Mouse (Mus musculus) megakaryocyte, embryonic 14.5 days (primary cell): ENCODE measurements around the gene Wfdc15a. TPM values are rescaled to one million over a fixed set of nuclear protein-coding genes. Genes with fewer than 3 reads are reported as not detected.

Experiments
- H3K27me3 ChIP-seq: replicated peaks from 2 replicates; pipeline ENCODE3; 2012; ENCODE audit warnings: inconsistent platforms
- H3K36me3 ChIP-seq: replicated peaks from 2 replicates; pipeline ENCODE3; 2012; ENCODE audit warnings: low read length, inconsistent platforms, mixed read lengths
- H3K4me1 ChIP-seq: 2 replicates; pipeline ENCODE4 v1.6.1; 2012; ENCODE audit warnings: inconsistent platforms
- H3K4me3 ChIP-seq: replicated peaks from 2 replicates; pipeline ENCODE3; 2012; ENCODE audit warnings: moderate library complexity, mild to moderate bottlenecking, inconsistent platforms
- H3K9me3 ChIP-seq: 2 replicates; pipeline ENCODE4 v1.6.1; 2012; ENCODE audit warnings: inconsistent platforms
- FLI1 ChIP-seq: IDR thresholded peaks from 2 replicates; pipeline ENCODE4 v1.6.1; 2012; ENCODE audit warnings: low read length, inconsistent platforms, mixed read lengths
- GATA1 ChIP-seq: IDR thresholded peaks from 3 replicates; pipeline ENCODE4 v1.6.1; 2012; ENCODE audit warnings: mixed read lengths, low read length, inconsistent platforms, borderline replicate concordance
- polyA plus RNA-seq: library from polyadenylated mRNA; stranded (reverse); fragments of >175 nt; gene quantifications from 2 replicates; pipeline ENCODE4 v1.2.3, GENCODE M21; 2012; ENCODE audit warnings: low replicate concordance; ENCODE audit not compliant: insufficient read depth

The Wfdc15a gene
- polyA plus RNA-seq, 1 experiment, result not detected

DNA sequence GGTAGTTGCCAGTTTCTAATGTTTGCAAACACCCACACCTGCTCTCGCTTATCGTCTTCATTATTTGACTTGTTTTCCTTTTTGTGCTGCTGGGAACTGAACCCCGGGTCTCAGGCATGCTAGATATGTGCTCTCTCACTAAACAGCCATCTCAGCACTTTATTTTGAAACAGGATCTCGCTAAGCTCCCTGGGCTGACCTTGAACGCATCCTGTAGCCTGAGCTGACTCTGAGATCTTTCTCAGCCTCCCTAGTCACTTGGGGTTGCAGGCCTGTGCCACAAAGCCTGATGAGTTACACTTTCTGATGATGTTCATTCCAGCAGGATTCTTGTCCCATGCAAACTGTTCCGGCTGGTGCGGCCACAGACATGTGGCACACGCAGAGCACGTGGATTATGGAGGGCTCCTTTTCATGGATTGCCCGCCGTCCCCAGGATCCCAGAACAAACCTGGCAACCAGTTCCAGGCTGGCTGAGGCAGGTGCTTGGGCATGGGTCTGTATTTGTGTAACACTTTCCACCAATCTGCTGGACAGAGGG is 38.3 kb downstream of the Wfdc15a start:
- Histone ChIP-seq H3K27me3 (peaks cover 42% of the 10 kb centered on the region), H3K36me3 (peaks cover 13% of the 10 kb centered on the region), H3K4me1 (no peaks in the 10 kb centered on the region), H3K9me3 (no peaks in the 10 kb centered on the region), H3K4me3 (no peak overlapping the region)
- TF ChIP-seq FLI1 (no peak), GATA1 (no peak)

DNA sequence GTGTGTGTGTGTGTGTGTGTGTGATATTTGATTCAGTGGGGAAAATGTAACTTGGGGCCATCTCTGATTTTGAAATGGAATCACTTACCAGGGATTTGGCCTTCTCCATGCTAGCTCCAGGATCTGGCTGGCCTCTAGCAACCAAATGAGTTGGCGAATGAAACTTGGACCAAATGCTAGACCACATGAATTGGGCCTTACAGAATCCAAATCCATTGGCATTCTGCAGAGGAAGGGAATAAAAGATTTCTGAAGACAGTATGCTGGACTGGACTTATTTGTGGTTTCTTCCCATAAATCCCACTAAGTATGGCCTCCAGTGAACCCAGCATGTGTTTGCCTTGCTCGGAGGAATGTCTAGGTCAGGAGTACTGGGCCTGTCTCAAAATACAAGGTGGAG is 41.1 kb downstream of the Wfdc15a start:
- H3K4me1 ChIP-seq, result no peaks in the 10 kb centered on the region
- no peak overlapping the region for H3K4me3 ChIP-seq
- H3K36me3 ChIP-seq, result peaks cover 40% of the 10 kb centered on the region
- TF ChIP-seq FLI1, result no peak
- TF ChIP-seq GATA1, result no peak
- no peaks in the 10 kb centered on the region for H3K9me3 ChIP-seq
- peaks cover 17% of the 10 kb centered on the region for H3K27me3 ChIP-seq

DNA sequence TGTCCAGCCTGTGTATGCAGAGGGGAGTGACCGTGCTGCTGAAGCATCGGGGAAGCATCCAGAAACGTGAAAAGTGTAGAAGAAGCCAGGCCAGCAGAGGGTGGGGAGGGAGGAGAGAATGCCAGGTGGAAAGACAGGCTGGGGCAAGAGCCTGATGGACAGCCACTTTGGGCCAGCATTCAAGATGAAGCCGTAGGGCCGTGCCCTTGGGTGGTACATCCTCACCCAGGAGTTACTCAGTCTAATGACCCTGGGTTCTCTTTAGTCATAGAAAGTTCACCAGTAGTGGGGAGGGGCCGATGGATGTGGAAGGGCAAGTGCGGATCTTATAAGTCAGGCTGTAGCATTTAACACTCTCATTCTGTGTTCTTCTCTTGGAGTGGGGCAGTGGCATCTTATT is 43.8 kb downstream of the Wfdc15a start:
- Histone ChIP-seq H3K4me3 (no peak overlapping the region), H3K4me1 (no peaks in the 10 kb centered on the region), H3K9me3 (no peaks in the 10 kb centered on the region), H3K27me3 (no peaks in the 10 kb centered on the region), H3K36me3 (peaks cover 67% of the 10 kb centered on the region)
- TF ChIP-seq FLI1, result no peak
- no peak for TF ChIP-seq GATA1

DNA sequence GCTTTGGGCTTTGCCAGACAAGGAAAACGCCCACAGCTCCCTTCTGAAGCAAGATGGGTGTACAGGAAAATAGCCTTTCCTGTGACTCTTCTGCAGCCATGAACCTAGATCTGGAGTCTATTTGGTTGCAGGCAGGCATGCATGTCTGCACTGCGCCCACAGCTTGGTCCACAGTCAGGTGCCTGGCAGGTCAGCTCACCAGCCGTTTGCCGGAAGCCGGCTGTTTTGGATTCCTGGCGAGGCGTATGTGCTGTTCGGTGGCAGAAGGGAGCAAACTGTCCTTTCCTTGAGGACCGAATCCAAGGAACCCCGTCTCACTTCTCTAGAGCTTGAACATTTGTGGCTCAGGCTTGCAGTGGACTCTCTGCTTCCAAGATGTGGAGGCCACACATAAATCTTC is 45.9 kb downstream of the Wfdc15a start:
- Histone ChIP-seq H3K36me3 (peaks cover 88% of the 10 kb centered on the region), H3K4me3 (no peak overlapping the region)
- TF ChIP-seq GATA1 (no peak), FLI1 (no peak)

DNA sequence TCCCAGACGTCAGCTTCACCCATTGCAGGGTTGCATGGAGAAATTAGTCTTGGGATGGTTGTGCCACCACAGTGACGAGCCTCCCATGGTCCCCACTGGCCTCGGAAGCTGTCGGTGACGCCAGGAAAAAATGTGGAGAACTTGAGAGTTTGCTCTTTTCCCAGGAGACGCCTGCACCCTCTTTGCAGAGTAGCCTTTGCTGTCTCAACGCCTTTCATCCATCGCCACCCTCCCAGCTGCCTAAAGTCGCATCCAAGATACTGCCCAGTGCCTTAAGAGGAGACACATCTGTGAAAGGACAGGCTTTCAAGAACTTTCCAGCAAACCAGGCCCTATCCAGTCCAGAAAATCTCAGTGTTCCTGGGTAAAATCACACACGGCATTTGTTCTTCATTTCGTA is 47.6 kb downstream of the Wfdc15a start:
- H3K9me3 ChIP-seq, result no peaks in the 10 kb centered on the region
- H3K27me3 ChIP-seq, result no peaks in the 10 kb centered on the region
- peaks cover 6% of the 10 kb centered on the region; the same call in 1 of the 2 replicates for H3K4me1 ChIP-seq
- peaks cover 99% of the 10 kb centered on the region for H3K36me3 ChIP-seq
- no peak overlapping the region for H3K4me3 ChIP-seq
- TF ChIP-seq GATA1 (no peak), FLI1 (no peak)

More for the DNA sequence above, 45.9 kb downstream of the Wfdc15a start:
- Histone ChIP-seq H3K4me1 (0 out of 2 replicates have a peak, but pooled peaks cover 3% of the 10 kb centered on the region), H3K27me3 (no peaks in the 10 kb centered on the region), H3K9me3 (no peaks in the 10 kb centered on the region)

- no peak for TF ChIP-seq GATA1
- TF ChIP-seq FLI1, result no peak
- H3K27me3 ChIP-seq, result no peaks in the 10 kb centered on the region
- H3K4me3 ChIP-seq, result no peak overlapping the region
- peaks cover 100% of the 10 kb centered on the region for H3K36me3 ChIP-seq
- no peaks in the 10 kb centered on the region for H3K9me3 ChIP-seq
- peaks cover 20% of the 10 kb centered on the region for H3K4me1 ChIP-seq
These were observed 49.7 kb downstream of the Wfdc15a start for GRCm38 (mm10) chr2:164150086-164150760.

Other genes with a start within 250 kb of the Wfdc15a start
- 18.6 and 40.5 TPM in 2 replicates for gene Ywhab, start 205.2 kb downstream of the Wfdc15a start, polyA plus RNA-seq
- not detected in 2 replicates for gene Pabpc1l, start 174.7 kb downstream of the Wfdc15a start, polyA plus RNA-seq
- 3.1 and 31.1 TPM in 2 replicates for gene Stk4, start 129.8 kb downstream of the Wfdc15a start, polyA plus RNA-seq
- gene Tomm34, start 129.0 kb downstream of the Wfdc15a start, polyA plus RNA-seq, result 17.4 and 20.5 TPM in 2 replicates
- not detected in 2 replicates for gene Kcns1, start 29.0 kb downstream of the Wfdc15a start, polyA plus RNA-seq
- gene Wfdc5, start 17.4 kb downstream of the Wfdc15a start, polyA plus RNA-seq, result not detected in 2 replicates
- not detected in 2 replicates for gene Wfdc12, start 9.5 kb downstream of the Wfdc15a start, polyA plus RNA-seq
- not detected in 2 replicates for gene Wfdc15b, start 21.5 kb upstream of the Wfdc15a start, polyA plus RNA-seq
- not detected in 2 replicates for gene Svs2, start 38.3 kb upstream of the Wfdc15a start, polyA plus RNA-seq
- not detected in 2 replicates for gene Svs3b, start 56.5 kb upstream of the Wfdc15a start, polyA plus RNA-seq
- not detected in 2 replicates for gene Svs4, start 78.3 kb upstream of the Wfdc15a start, polyA plus RNA-seq
- not detected in 2 replicates for gene Svs3a, start 89.1 kb upstream of the Wfdc15a start, polyA plus RNA-seq
- not detected in 2 replicates for gene Svs6, start 116.6 kb upstream of the Wfdc15a start, polyA plus RNA-seq
- gene Svs5, start 132.6 kb upstream of the Wfdc15a start, polyA plus RNA-seq, result not detected in 2 replicates
- 10.8 and 19.1 TPM in 2 replicates for gene Slpi, start 189.0 kb upstream of the Wfdc15a start, polyA plus RNA-seq
- 0.18 TPM in 1 of 2 replicates, not detected in the other for gene Rbpjl, start 203.0 kb upstream of the Wfdc15a start, polyA plus RNA-seq
- not detected in 2 replicates for gene Matn4, start 205.0 kb upstream of the Wfdc15a start, polyA plus RNA-seq
- gene Sdc4, start 243.8 kb upstream of the Wfdc15a start, polyA plus RNA-seq, result 0.78 and 6.1 TPM in 2 replicates